Mouse (Mus musculus) ES-E14 (cell line): ENCODE measurements around the gene Comtd1.

Source experiments
- HCFC1 ChIP-seq: IDR thresholded peaks from 2 replicates; pipeline ENCODE4 v1.6.1; 2012; ENCODE audit warnings: low read length, inconsistent platforms, borderline replicate concordance; ENCODE audit not compliant: insufficient read depth
- ZNF384 ChIP-seq: IDR thresholded peaks from 2 replicates; pipeline ENCODE4 v1.6.1; 2012; ENCODE audit warnings: low read depth, low read length, inconsistent platforms

GRCm38 (mm10) chr14:21801624-21802023, 47.2 kb downstream of the Comtd1 start:
- TF ChIP-seq HCFC1 (no peak), ZNF384 (no peak)
